Mouse (Mus musculus): ENCODE data around the gene Amdhd1. TPM values are rescaled to one million over a fixed set of nuclear protein-coding genes. Genes with fewer than 3 reads are reported as not detected.

Gene Amdhd1
- polyA plus RNA-seq, 1 experiment from 2014 or later = not detected

DNA sequence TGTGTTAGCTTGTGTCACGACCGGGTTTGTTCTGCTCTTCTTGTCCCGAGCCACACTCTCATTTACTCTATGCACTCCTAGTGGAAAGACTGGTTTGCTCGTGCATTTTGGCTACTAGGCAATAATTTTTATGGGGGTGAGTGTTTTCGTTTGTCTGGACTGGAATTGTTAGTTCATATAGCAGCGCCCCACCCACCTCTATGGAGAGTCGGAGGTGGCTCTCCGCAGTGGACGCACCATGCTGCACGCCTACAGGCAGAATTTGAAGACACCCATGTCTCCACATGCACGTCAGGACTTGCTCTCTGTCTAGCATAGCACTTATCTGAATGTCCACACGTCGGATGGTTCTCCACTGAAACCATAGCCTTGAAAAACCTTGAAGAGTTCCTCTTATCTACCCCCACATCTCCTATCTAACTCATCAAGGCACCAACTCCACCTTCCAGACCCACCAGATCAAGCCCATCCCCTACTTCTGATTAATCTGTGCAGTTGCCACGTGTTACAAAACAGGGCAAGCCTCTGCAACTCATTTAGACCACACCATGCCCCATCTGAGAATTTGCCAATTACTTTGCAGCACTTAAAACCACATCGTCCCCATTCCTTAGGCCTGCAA lies 30.2 kb downstream of the Amdhd1 start:
- ATAC-seq = no peak
- H3K4me1 ChIP-seq (replicated peaks; ENCODE audit: control insufficient read depth, insufficient read depth, low read length) = no peaks in the 10 kb centered on the region
- H3K9me3 ChIP-seq (ENCODE audit: control insufficient read depth) = no peaks in the 10 kb centered on the region
- WGBS = 57% methylated on average over 15 of the region's 15 CpGs
- no peaks in the 10 kb centered on the region for H3K27me3 ChIP-seq (replicated peaks; ENCODE audit: control insufficient read depth, insufficient read depth, low read length)
- H3K4me3 ChIP-seq (ENCODE audit: low read depth, low read length) = no peak overlapping the region
- H3K9ac ChIP-seq (ENCODE audit: low read depth, low read length) = no peak overlapping the region
- H3K4me2 ChIP-seq (replicated peaks; ENCODE audit: low read depth) = no peak overlapping the region
- H3K27ac ChIP-seq (ENCODE audit: low read depth, low read length) = no peak overlapping the region
- TF ChIP-seq CTCF (IDR thresholded peaks at IDR 0.05; ENCODE audit: low read depth) = no peak
- H3K36me3 ChIP-seq (ENCODE audit: control insufficient read depth, insufficient read depth) = no peaks in the 10 kb centered on the region

DNA sequence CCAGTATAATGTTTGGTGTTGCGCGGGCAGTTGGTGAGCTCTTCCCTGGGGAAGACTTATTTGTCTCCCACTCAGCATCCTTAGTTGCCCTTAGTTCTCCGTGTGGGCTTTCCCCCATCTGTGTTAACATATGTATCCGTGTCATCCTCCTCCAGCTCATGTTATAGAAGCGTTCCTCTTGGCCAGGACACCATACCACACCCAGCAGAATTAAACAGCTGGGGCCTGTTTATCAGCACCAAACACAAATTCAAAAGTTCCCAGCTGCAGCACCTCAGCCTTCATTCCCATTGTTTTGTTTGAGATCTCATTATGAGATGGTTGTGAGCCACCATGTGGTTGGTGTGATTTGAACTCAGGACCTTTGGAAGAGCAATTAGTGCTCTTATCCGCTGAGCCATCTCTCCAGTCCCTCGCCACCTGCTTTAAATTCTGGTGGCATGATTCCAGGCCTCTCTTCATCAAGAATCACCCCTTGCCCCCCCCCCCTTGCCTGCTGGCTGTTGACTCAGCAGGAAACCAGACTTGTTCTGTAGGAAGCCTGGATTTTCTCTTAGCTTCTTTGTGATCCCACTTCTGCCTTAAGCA lies 31.4 kb downstream of the Amdhd1 start:
- no peak for TF ChIP-seq CTCF (IDR thresholded peaks at IDR 0.05; ENCODE audit: low read depth)
- no peak overlapping the region for H3K4me3 ChIP-seq (ENCODE audit: low read depth, low read length)
- H3K27me3 ChIP-seq (replicated peaks; ENCODE audit: control insufficient read depth, insufficient read depth, low read length) = no peaks in the 10 kb centered on the region
- H3K4me1 ChIP-seq (replicated peaks; ENCODE audit: control insufficient read depth, insufficient read depth, low read length) = no peaks in the 10 kb centered on the region
- no peaks in the 10 kb centered on the region for H3K36me3 ChIP-seq (ENCODE audit: control insufficient read depth, insufficient read depth)
- no peak overlapping the region for H3K4me2 ChIP-seq (replicated peaks; ENCODE audit: low read depth)
- H3K9me3 ChIP-seq (ENCODE audit: control insufficient read depth) = no peaks in the 10 kb centered on the region
- no peak for ATAC-seq
- no peak overlapping the region for H3K9ac ChIP-seq (ENCODE audit: low read depth, low read length)
- WGBS = 74% methylated on average over 7 of the region's 7 CpGs
- H3K27ac ChIP-seq (ENCODE audit: low read depth, low read length) = no peak overlapping the region

DNA sequence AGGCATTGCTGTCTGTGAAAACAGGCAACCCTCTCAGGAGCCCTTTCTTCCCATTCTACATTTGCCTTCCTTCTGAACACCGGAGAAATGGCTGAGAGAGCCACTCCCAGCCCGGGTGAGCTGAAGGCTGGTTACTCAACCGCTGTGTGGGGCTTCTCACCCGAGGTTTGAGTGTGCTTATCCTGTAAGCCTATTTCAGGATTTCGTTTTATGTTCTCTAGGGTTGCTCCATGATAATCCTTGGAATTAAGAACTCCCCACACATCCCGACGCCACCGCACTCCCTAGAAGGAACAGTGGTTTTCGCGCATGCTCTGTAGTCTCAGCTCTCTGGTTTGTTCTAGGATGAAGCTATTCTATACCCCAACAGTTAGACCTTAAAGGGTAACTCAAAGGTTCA lies 38.5 kb downstream of the Amdhd1 start:
- Histone ChIP-seq H3K27ac (ENCODE audit: low read depth, low read length) (no peak overlapping the region), H3K4me1 (replicated peaks; ENCODE audit: control insufficient read depth, insufficient read depth, low read length) (no peaks in the 10 kb centered on the region), H3K4me2 (replicated peaks; ENCODE audit: low read depth) (no peak overlapping the region), H3K4me3 (ENCODE audit: low read depth, low read length) (no peak overlapping the region), H3K9me3 (ENCODE audit: control insufficient read depth) (no peaks in the 10 kb centered on the region), H3K27me3 (replicated peaks; ENCODE audit: control insufficient read depth, insufficient read depth, low read length) (no peaks in the 10 kb centered on the region), H3K9ac (ENCODE audit: low read depth, low read length) (no peak overlapping the region), H3K36me3 (ENCODE audit: control insufficient read depth, insufficient read depth) (no peaks in the 10 kb centered on the region)
- WGBS = 81% methylated on average over 10 of the region's 10 CpGs
- no peak for ATAC-seq
- TF ChIP-seq CTCF (IDR thresholded peaks at IDR 0.05; ENCODE audit: low read depth) = no peak

DNA sequence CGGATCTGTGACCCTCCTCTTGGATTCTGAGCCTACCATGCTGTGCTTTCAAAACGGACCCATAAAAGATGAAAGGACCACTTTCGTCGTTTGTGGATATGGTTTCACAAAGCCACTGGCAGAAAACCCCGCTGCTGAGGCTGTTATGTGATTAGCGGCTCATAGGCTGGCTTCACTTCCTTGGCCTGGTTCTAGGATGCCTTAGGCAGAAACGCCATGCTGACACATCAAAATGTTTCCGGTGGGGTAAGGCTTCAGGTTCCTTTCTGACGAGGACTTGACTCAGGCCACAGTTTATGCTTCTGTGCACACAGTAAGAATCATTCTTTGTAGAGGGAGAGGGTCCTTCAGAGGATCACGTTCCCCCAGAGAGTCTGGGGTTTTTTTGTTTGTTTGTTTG lies 39.0 kb downstream of the Amdhd1 start:
- Histone ChIP-seq H3K36me3 (ENCODE audit: control insufficient read depth, insufficient read depth) (no peaks in the 10 kb centered on the region), H3K4me1 (replicated peaks; ENCODE audit: control insufficient read depth, insufficient read depth, low read length) (no peaks in the 10 kb centered on the region), H3K27ac (ENCODE audit: low read depth, low read length) (no peak overlapping the region), H3K4me2 (replicated peaks; ENCODE audit: low read depth) (no peak overlapping the region), H3K9me3 (ENCODE audit: control insufficient read depth) (no peaks in the 10 kb centered on the region), H3K9ac (ENCODE audit: low read depth, low read length) (no peak overlapping the region), H3K27me3 (replicated peaks; ENCODE audit: control insufficient read depth, insufficient read depth, low read length) (no peaks in the 10 kb centered on the region), H3K4me3 (ENCODE audit: low read depth, low read length) (no peak overlapping the region)
- no peak for ATAC-seq
- no peak for TF ChIP-seq CTCF (IDR thresholded peaks at IDR 0.05; ENCODE audit: low read depth)
- WGBS = 72% methylated on average over 10 of the region's 10 CpGs

DNA sequence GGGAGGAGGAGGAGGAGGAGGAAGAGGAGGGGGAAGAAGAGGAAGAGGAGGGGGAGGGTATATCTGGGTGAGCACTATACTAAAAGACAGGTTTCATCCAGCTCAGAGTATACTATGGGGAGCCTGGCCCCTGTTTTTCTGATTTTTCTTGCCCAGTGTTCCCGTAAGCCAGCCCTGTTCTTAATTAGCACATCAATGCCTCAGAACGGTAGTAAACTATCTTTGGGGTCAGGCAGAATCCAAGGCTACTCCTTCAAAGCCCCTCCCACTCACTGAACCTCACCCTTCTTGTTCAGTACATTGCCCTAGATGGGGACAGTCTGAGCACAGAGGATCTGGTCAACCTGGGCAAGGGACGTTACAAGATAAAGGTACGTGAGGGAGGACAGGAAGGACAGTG lies 49.4 kb downstream of the Amdhd1 start:
- no peak for ATAC-seq
- TF ChIP-seq CTCF (IDR thresholded peaks at IDR 0.05; ENCODE audit: low read depth) = no peak

DNA sequence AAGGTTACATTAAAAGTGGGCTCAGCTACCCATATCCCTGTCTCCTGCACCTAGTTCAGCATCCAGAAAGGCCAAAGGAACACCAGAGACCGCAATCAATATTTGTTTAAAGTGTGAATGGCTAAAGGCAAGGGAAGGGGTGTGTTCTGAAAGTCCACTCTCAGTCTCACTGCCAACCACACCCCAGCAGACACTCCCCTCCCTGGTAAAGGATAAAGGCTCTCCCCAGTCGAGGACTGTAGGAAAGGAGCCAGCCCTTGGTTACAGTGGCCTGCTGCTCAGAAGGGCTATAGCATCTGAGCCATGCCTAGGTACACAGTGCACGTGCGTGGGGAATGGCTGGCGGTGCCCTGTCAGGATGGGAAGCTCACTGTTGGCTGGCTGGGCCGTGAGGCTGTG lies 51.0 kb downstream of the Amdhd1 start:
- no peak for TF ChIP-seq CTCF (IDR thresholded peaks at IDR 0.05; ENCODE audit: low read depth)
- Histone ChIP-seq H3K4me3 (ENCODE audit: low read depth, low read length) (no peak overlapping the region), H3K9ac (ENCODE audit: low read depth, low read length) (no peak overlapping the region), H3K27ac (ENCODE audit: low read depth, low read length) (no peak overlapping the region), H3K4me1 (replicated peaks; ENCODE audit: control insufficient read depth, insufficient read depth, low read length) (no peaks in the 10 kb centered on the region), H3K9me3 (ENCODE audit: control insufficient read depth) (no peaks in the 10 kb centered on the region), H3K27me3 (replicated peaks; ENCODE audit: control insufficient read depth, insufficient read depth, low read length) (no peaks in the 10 kb centered on the region), H3K4me2 (replicated peaks; ENCODE audit: low read depth) (no peak overlapping the region), H3K36me3 (ENCODE audit: control insufficient read depth, insufficient read depth) (peaks cover 18% of the 10 kb centered on the region)
- 45% methylated on average over 6 of the region's 6 CpGs for WGBS
- ATAC-seq = no peak

More for the DNA sequence above, 49.4 kb downstream of the Amdhd1 start:
- Histone ChIP-seq H3K4me2 (replicated peaks; ENCODE audit: low read depth) (no peak overlapping the region), H3K4me1 (replicated peaks; ENCODE audit: control insufficient read depth, insufficient read depth, low read length) (no peaks in the 10 kb centered on the region), H3K36me3 (ENCODE audit: control insufficient read depth, insufficient read depth) (peaks cover 6% of the 10 kb centered on the region; the same call in 1 of the 2 replicates), H3K9me3 (ENCODE audit: control insufficient read depth) (no peaks in the 10 kb centered on the region), H3K4me3 (ENCODE audit: low read depth, low read length) (no peak overlapping the region), H3K9ac (ENCODE audit: low read depth, low read length) (no peak overlapping the region), H3K27ac (ENCODE audit: low read depth, low read length) (no peak overlapping the region), H3K27me3 (replicated peaks; ENCODE audit: control insufficient read depth, insufficient read depth, low read length) (no peaks in the 10 kb centered on the region)
- WGBS = 52% methylated on average over 4 of the region's 4 CpGs
